Mouse (Mus musculus) neural tube, postnatal 0 days (tissue): Measurements from ENCODE around the gene Olfr39. TPM values are rescaled to one million over a fixed set of nuclear protein-coding genes. Genes with fewer than 3 reads are reported as not detected.

Experiments
- polyA plus RNA-seq: library from polyadenylated mRNA; unstranded; fragments of >200 nt; fragmentation: Nextera tagmentation; extraction: Ambion mirVana; gene quantifications from 2 replicates; pipeline ENCODE4 v1.2.1, GENCODE M21; 2015

The Olfr39 gene
- polyA plus RNA-seq: not detected in 2 replicates

GRCm38 (mm10) chr9:20282051-20282450 lies at the start of gene Olfr39:
Gene Olfr39 (plus strand): TSS chr9:20282351.

GRCm38 (mm10) chr9:20236819-20237218 lies 45.3 kb upstream of the Olfr39 start, which contains the start of gene Olfr872:
Gene Olfr872 (plus strand): TSS chr9:20237119.

GRCm38 (mm10) chr9:20298232-20298631 lies 16.1 kb downstream of the Olfr39 start, which contains the start of gene Olfr873:
Gene Olfr873 (plus strand): TSS chr9:20298532.

GRCm38 (mm10) chr9:20335994-20336393 lies 53.8 kb downstream of the Olfr39 start, which contains the start of gene Olfr18:
Gene Olfr18 (minus strand): TSS chr9:20336094.

Other genes starting within 250 kb of the Olfr39 start
- not detected in 2 replicates for gene Olfr867, start 224.8 kb upstream of the Olfr39 start, polyA plus RNA-seq
- not detected in 2 replicates for gene Olfr868, start 183.7 kb upstream of the Olfr39 start, polyA plus RNA-seq
- gene Olfr869, start 153.3 kb upstream of the Olfr39 start, polyA plus RNA-seq: not detected in 2 replicates
- not detected in 2 replicates for gene Olfr870, start 108.3 kb upstream of the Olfr39 start, polyA plus RNA-seq
- not detected in 2 replicates for gene Olfr871, start 70.1 kb upstream of the Olfr39 start, polyA plus RNA-seq
- gene Olfr872, start 45.2 kb upstream of the Olfr39 start, polyA plus RNA-seq: not detected in 2 replicates
- not detected in 2 replicates for gene Olfr873, start 16.2 kb downstream of the Olfr39 start, polyA plus RNA-seq
- not detected in 2 replicates for gene Olfr18, start 53.7 kb downstream of the Olfr39 start, polyA plus RNA-seq
- gene Zfp560, start 102.8 kb downstream of the Olfr39 start, polyA plus RNA-seq: 50.5 and 58.6 TPM in 2 replicates
- gene Zfp26, start 177.8 kb downstream of the Olfr39 start, polyA plus RNA-seq: 6.1 and 8.2 TPM in 2 replicates
- 27.3 and 30.3 TPM in 2 replicates for gene Zfp426, start 210.4 kb downstream of the Olfr39 start, polyA plus RNA-seq
- gene Zfp266, start 239.1 kb downstream of the Olfr39 start, polyA plus RNA-seq: 44.6 and 45.5 TPM in 2 replicates